Mouse (Mus musculus) brain, embryonic 14.5 days (tissue): ENCODE results near the gene Prkd2.

ENCODE experiments used
- CTCF ChIP-seq: fragments of 200-500 bp; IDR thresholded peaks from 2 replicates; pipeline ENCODE4 v1.5.1; 2012; ENCODE audit warnings: inconsistent platforms, mild to moderate bottlenecking, moderate library complexity, borderline replicate concordance; ENCODE audit not compliant: insufficient read depth, insufficient read length; ENCODE audit errors: extremely low read depth
- POLR2A ChIP-seq: fragments of 200-500 bp; IDR thresholded peaks from 2 replicates; pipeline ENCODE4 v1.6.1; 2012; ENCODE audit warnings: mild to moderate bottlenecking, inconsistent platforms, borderline replicate concordance; ENCODE audit not compliant: poor library complexity, insufficient read depth, insufficient read length, severe bottlenecking; ENCODE audit errors: extremely low read depth

GRCm38 (mm10) chr7:16890536-16890935, 47.8 kb downstream of the Prkd2 start:
- TF ChIP-seq CTCF = no peak
- no peak for TF ChIP-seq POLR2A
